Mouse (Mus musculus): Measurements from ENCODE around the gene Zfp146. TPM values are rescaled to one million over a fixed set of nuclear protein-coding genes. Genes with fewer than 3 reads are reported as not detected.

Gene Zfp146
- polyA plus RNA-seq, 1 experiment from 2014 or later, result 16.8 TPM

DNA sequence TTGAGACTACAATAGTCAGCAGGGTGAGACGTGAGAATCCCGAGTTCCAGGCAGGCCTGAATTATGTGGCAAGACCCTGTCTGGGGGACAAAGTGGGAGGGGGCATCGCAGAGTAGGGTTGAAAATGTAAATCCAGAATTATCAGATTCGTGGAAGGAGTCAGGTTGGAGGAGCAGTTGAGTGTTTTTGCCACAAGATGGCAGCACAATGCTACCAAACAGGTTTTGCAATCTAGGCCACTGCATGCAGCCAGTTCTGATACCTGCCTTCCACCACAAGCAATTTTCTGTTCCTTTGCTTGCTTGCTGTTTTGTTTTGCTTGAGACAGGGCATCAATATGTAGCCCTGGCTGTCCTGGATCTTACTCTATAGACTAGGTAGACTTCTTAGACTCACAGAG is 11.8 kb upstream of the Zfp146 start:
- Histone ChIP-seq H3K36me3 (ENCODE audit: insufficient read depth) (peaks cover 23% of the 10 kb centered on the region), H3K27me3 (ENCODE audit: insufficient read depth, low read length) (no peaks in the 10 kb centered on the region), H3K4me3 (ENCODE audit: low read depth, low read length) (no peak overlapping the region), H3K4me2 (no peak overlapping the region), H3K9me3 (ENCODE audit: low read depth, low read length) (no peaks in the 10 kb centered on the region), H3K4me1 (ENCODE audit: insufficient read depth) (no peaks in the 10 kb centered on the region), H3K27ac (ENCODE audit: low read depth) (no peak overlapping the region), H3K9ac (no peak overlapping the region)
- peak; percentile 93 for TF ChIP-seq CTCF (IDR thresholded peaks at IDR 0.05; ENCODE audit: low read depth)
- ATAC-seq (ENCODE audit: insufficient read depth), result no peak
- WGBS, result 2% methylated on average over 4 of the region's 4 CpGs
- DNase-seq, result peak; percentile 92

DNA sequence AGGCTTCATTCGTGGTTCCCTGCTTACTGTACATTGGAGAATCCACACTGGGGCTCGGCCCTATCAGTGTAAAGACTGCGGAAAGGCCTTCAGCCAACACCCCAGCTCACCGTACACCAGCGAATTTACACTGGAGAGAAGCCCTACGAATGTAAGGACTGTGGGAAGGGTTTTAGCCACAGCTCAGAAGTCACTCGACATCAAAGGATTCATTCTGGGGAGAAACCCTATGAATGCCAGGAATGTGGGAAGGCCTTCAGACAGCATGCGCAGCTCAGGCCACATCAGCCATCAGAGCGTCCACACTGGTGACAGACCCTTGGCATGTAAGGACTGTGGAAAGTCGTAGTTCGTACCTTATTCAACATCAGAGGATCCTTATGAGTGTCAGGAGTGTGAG is 8.7 kb upstream of the Zfp146 start:
- no peak overlapping the region for H3K4me2 ChIP-seq
- 71% methylated on average over 11 of the region's 11 CpGs for WGBS
- H3K4me3 ChIP-seq (ENCODE audit: low read depth, low read length), result no peak overlapping the region
- no peak for TF ChIP-seq CTCF (IDR thresholded peaks at IDR 0.05; ENCODE audit: low read depth)
- H3K9me3 ChIP-seq (ENCODE audit: low read depth, low read length), result no peaks in the 10 kb centered on the region
- H3K4me1 ChIP-seq (ENCODE audit: insufficient read depth), result no peaks in the 10 kb centered on the region
- peaks cover 13% of the 10 kb centered on the region for H3K36me3 ChIP-seq (ENCODE audit: insufficient read depth)
- no peak for DNase-seq
- no peak overlapping the region for H3K9ac ChIP-seq
- H3K27me3 ChIP-seq (ENCODE audit: insufficient read depth, low read length), result no peaks in the 10 kb centered on the region
- H3K27ac ChIP-seq (ENCODE audit: low read depth), result no peak overlapping the region
- no peak for ATAC-seq (ENCODE audit: insufficient read depth)

DNA sequence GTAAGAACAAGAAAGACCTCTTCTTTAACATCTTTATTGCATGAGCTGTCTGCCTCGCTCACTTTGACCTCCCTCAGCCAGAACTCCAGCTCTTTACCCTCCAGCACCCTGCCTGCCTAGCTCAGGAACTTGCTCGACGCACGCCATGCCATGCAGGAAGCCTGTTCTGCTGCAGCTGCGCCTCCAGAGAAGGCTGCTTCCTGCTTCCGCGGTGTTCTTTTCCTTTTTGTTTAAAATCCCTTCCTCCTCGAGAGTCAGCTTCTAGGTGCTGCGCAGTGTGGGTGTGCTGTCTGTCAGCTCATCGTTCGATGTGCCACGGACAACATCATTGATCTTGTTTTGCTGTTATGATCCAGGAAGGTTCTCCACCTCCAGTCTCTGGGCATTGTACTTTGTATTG is 6.9 kb upstream of the Zfp146 start:
- Histone ChIP-seq H3K36me3 (ENCODE audit: insufficient read depth) (peaks cover 13% of the 10 kb centered on the region), H3K27me3 (ENCODE audit: insufficient read depth, low read length) (no peaks in the 10 kb centered on the region), H3K9ac (no peak overlapping the region), H3K9me3 (ENCODE audit: low read depth, low read length) (no peaks in the 10 kb centered on the region), H3K4me1 (ENCODE audit: insufficient read depth) (no peaks in the 10 kb centered on the region), H3K27ac (ENCODE audit: low read depth) (no peak overlapping the region), H3K4me2 (no peak overlapping the region), H3K4me3 (ENCODE audit: low read depth, low read length) (no peak overlapping the region)
- ATAC-seq (ENCODE audit: insufficient read depth), result no peak
- TF ChIP-seq CTCF (IDR thresholded peaks at IDR 0.05; ENCODE audit: low read depth), result no peak
- 75% methylated on average over 12 of the region's 12 CpGs for WGBS
- DNase-seq, result no peak

GRCm38 (mm10) chr7:30170283-30170951 is 867 bp upstream of the Zfp146 start:
- peak overlapping the region; percentile 91 for H3K9ac ChIP-seq
- H3K36me3 ChIP-seq (ENCODE audit: insufficient read depth), result peaks cover 10% of the 10 kb centered on the region
- WGBS, result 27% methylated on average over 11 of the region's 11 CpGs
- no peaks in the 10 kb centered on the region for H3K4me1 ChIP-seq (ENCODE audit: insufficient read depth)
- H3K27me3 ChIP-seq (ENCODE audit: insufficient read depth, low read length), result no peaks in the 10 kb centered on the region
- H3K4me2 ChIP-seq, result peak overlapping the region; percentile 77
- DNase-seq (no peak), ATAC-seq (ENCODE audit: insufficient read depth) (peak; percentile 40; the same call in 1 of the 2 replicates)
- H3K4me3 ChIP-seq (ENCODE audit: low read depth, low read length), result peak overlapping the region; percentile 74
- H3K9me3 ChIP-seq (ENCODE audit: low read depth, low read length), result peaks cover 19% of the 10 kb centered on the region
- no peak for TF ChIP-seq CTCF (IDR thresholded peaks at IDR 0.05; ENCODE audit: low read depth)
- H3K27ac ChIP-seq (ENCODE audit: low read depth), result no peak overlapping the region

- H3K4me3 ChIP-seq (ENCODE audit: low read depth, low read length), result peak overlapping the region; percentile 74
- H3K27me3 ChIP-seq (ENCODE audit: insufficient read depth, low read length), result no peaks in the 10 kb centered on the region
- ATAC-seq (ENCODE audit: insufficient read depth) (peak; percentile 28), DNase-seq (peak; percentile 72)
- H3K9ac ChIP-seq, result peak overlapping the region; percentile 91
- H3K9me3 ChIP-seq (ENCODE audit: low read depth, low read length), result peaks cover 29% of the 10 kb centered on the region
- H3K36me3 ChIP-seq (ENCODE audit: insufficient read depth), result peaks cover 20% of the 10 kb centered on the region
- no peaks in the 10 kb centered on the region for H3K4me1 ChIP-seq (ENCODE audit: insufficient read depth)
- no peak for TF ChIP-seq CTCF (IDR thresholded peaks at IDR 0.05; ENCODE audit: low read depth)
- H3K4me2 ChIP-seq, result peak overlapping the region; percentile 77
- peak overlapping the region; percentile 90 for H3K27ac ChIP-seq (ENCODE audit: low read depth)
- 2% methylated on average over 21 of the region's 21 CpGs for WGBS
These were observed 502 bp downstream of the Zfp146 start for GRCm38 (mm10) chr7:30168914-30169582.

- Histone ChIP-seq H3K27me3 (ENCODE audit: insufficient read depth, low read length) (no peaks in the 10 kb centered on the region), H3K4me2 (no peak overlapping the region), H3K9ac (no peak overlapping the region), H3K36me3 (ENCODE audit: insufficient read depth) (peaks cover 60% of the 10 kb centered on the region), H3K9me3 (ENCODE audit: low read depth, low read length) (peaks cover 68% of the 10 kb centered on the region), H3K4me1 (ENCODE audit: insufficient read depth) (no peaks in the 10 kb centered on the region), H3K4me3 (ENCODE audit: low read depth, low read length) (no peak overlapping the region), H3K27ac (ENCODE audit: low read depth) (no peak overlapping the region)
- no peak for TF ChIP-seq CTCF (IDR thresholded peaks at IDR 0.05; ENCODE audit: low read depth)
- DNase-seq (no peak), ATAC-seq (ENCODE audit: insufficient read depth) (no peak)
- WGBS, result 94% methylated on average over 2 of the region's 2 CpGs
These were observed 4.8 kb downstream of the Zfp146 start for GRCm38 (mm10) chr7:30164745-30165144.

DNA sequence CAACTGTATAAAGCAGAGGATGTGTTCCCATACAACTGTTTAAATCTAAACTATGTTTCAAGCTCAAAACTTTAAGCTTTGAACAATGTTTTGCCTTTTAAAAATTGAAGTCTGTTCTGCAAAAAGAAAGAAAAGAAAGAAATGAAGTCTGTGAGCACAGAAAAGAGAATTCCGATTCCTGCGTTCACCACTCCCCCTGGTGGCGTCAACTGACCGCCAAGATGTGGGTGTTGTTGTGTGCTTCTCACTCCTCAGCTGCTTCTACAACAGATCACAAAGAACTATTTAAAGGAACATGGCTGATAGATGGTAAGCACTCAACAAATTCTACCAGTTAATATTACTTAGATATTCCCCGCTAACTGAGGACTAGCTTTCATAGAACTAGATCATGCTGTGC is 6.4 kb downstream of the Zfp146 start:
- no peak overlapping the region for H3K4me3 ChIP-seq (ENCODE audit: low read depth, low read length)
- DNase-seq, result no peak
- H3K9ac ChIP-seq, result no peak overlapping the region
- H3K27ac ChIP-seq (ENCODE audit: low read depth), result no peak overlapping the region
- ATAC-seq (ENCODE audit: insufficient read depth), result no peak
- H3K9me3 ChIP-seq (ENCODE audit: low read depth, low read length), result peaks cover 82% of the 10 kb centered on the region
- no peaks in the 10 kb centered on the region for H3K27me3 ChIP-seq (ENCODE audit: insufficient read depth, low read length)
- 98% methylated on average over 5 of the region's 5 CpGs for WGBS
- peaks cover 77% of the 10 kb centered on the region for H3K36me3 ChIP-seq (ENCODE audit: insufficient read depth)
- H3K4me2 ChIP-seq, result no peak overlapping the region
- H3K4me1 ChIP-seq (ENCODE audit: insufficient read depth), result no peaks in the 10 kb centered on the region
- TF ChIP-seq CTCF (IDR thresholded peaks at IDR 0.05; ENCODE audit: low read depth), result 0 out of 2 replicates have a peak, but pooled peaks have one; percentile 14
